Mouse (Mus musculus) CH12.LX (cell line): ENCODE results near the gene Ctsh. TPM values are rescaled to one million over a fixed set of nuclear protein-coding genes. Genes with fewer than 3 reads are reported as not detected.

ENCODE experiments used
- DNase-seq: peaks from one replicate; pipeline ENCODE4 v3.0.0-alpha.2; 2013; ENCODE audit errors: extremely low read depth
- H3K27ac ChIP-seq: 2 replicates; pipeline ENCODE4 v1.5.1; 2012; ENCODE audit warnings: low read depth, mild to moderate bottlenecking, control low read depth, moderate library complexity; ENCODE audit not compliant: insufficient read depth
- H3K27me3 ChIP-seq: replicated peaks from 2 replicates; pipeline ENCODE3; 2012; ENCODE audit warnings: inconsistent platforms
- H3K36me3 ChIP-seq, 2 experiments: replicated peaks in 1 of 2; 2 replicates each; pipeline versions ENCODE3 to v1.6.1; 2012; ENCODE audit warnings: inconsistent platforms in 1 of 2, low read length in 1 of 2, mild to moderate bottlenecking in 1 of 2, mixed read lengths in 1 of 2, moderate library complexity in 1 of 2; ENCODE audit not compliant: control insufficient read depth in 1 of 2, insufficient read depth in 1 of 2
- H3K4me1 ChIP-seq, 2 experiments: 2 replicates each; pipeline ENCODE4 v1.6.1; 2012; ENCODE audit warnings: inconsistent platforms in 1 of 2, moderate library complexity in 1 of 2; ENCODE audit not compliant: insufficient read depth in 2 of 2, control insufficient read depth in 1 of 2
- H3K4me2 ChIP-seq: 2 replicates; pipeline ENCODE4 v1.6.1; 2012; ENCODE audit warnings: low read depth, mild to moderate bottlenecking, control low read depth; ENCODE audit not compliant: poor library complexity, insufficient read depth, severe bottlenecking
- H3K4me3 ChIP-seq, 3 experiments: fragments of 150-350 bp in 1 of 3; sonication (generic) in 1 of 3; replicated peaks in 1 of 3; 2 replicates each; pipeline versions ENCODE3 to v1.5.1; 2011 to 2012; ENCODE audit warnings: low read depth in 2 of 3, low read length in 2 of 3, mild to moderate bottlenecking in 2 of 3, moderate library complexity in 2 of 3, control low read depth in 1 of 3, improper control_type of control experiment in 1 of 3, inconsistent platforms in 1 of 3, mixed read lengths in 1 of 3; ENCODE audit not compliant: poor library complexity in 1 of 3
- H3K79me2 ChIP-seq: replicated peaks from 2 replicates; pipeline ENCODE4 v1.6.1; 2012; ENCODE audit warnings: mild to moderate bottlenecking, moderate library complexity; ENCODE audit not compliant: control insufficient read depth, poor library complexity, insufficient read depth, severe bottlenecking; ENCODE audit errors: extremely low read depth
- H3K9ac ChIP-seq: 2 replicates; pipeline ENCODE4 v1.6.1; 2012; ENCODE audit warnings: low read depth, mild to moderate bottlenecking, control low read depth, moderate library complexity; ENCODE audit not compliant: insufficient read depth
- H3K9me3 ChIP-seq: replicated peaks from 2 replicates; pipeline ENCODE3; 2012; ENCODE audit warnings: low read length, inconsistent platforms, mixed read lengths
- CHD1 ChIP-seq: IDR thresholded peaks from 2 replicates; pipeline ENCODE4 v1.6.1; 2012; ENCODE audit warnings: low read depth, low read length, improper control_type of control experiment, inconsistent platforms
- CTCF ChIP-seq, 2 experiments: IDR thresholded peaks in 1 of 2; conservative IDR thresholded peaks in 1 of 2; 2 replicates each; pipeline ENCODE4 v1.5.1; 2011 to 2012; ENCODE audit warnings: low read depth in 2 of 2, low read length in 2 of 2, improper control_type of control experiment in 1 of 2, inconsistent platforms in 1 of 2, mild to moderate bottlenecking in 1 of 2, moderate library complexity in 1 of 2
- E2F4 ChIP-seq: IDR thresholded peaks from 2 replicates; pipeline ENCODE4 v1.6.1; 2011; ENCODE audit warnings: low read depth, low read length, improper control_type of control experiment; ENCODE audit not compliant: insufficient replicate concordance
- EP300 ChIP-seq: IDR thresholded peaks from 2 replicates; pipeline ENCODE4 v1.6.1; 2011; ENCODE audit warnings: low read length, improper control_type of control experiment
- GABPA ChIP-seq: IDR thresholded peaks from 2 replicates; pipeline ENCODE4 v1.6.1; 2012; ENCODE audit warnings: low read depth, low read length, improper control_type of control experiment, inconsistent platforms; ENCODE audit not compliant: insufficient replicate concordance
- JUND ChIP-seq: conservative IDR thresholded peaks from 2 replicates; pipeline ENCODE4 v1.6.1; 2011; ENCODE audit warnings: low read depth, low read length, improper control_type of control experiment
- KAT2A ChIP-seq: IDR thresholded peaks from 2 replicates; pipeline ENCODE4 v1.6.1; 2012; ENCODE audit warnings: low read length, improper control_type of control experiment, inconsistent platforms; ENCODE audit not compliant: insufficient replicate concordance
- MAX ChIP-seq: IDR thresholded peaks from 2 replicates; pipeline ENCODE4 v1.6.1; 2011; ENCODE audit warnings: low read length, improper control_type of control experiment
- MAZ ChIP-seq: IDR thresholded peaks from 2 replicates; pipeline ENCODE4 v1.6.1; 2012; ENCODE audit warnings: low read depth, mild to moderate bottlenecking, inconsistent platforms, low read length, improper control_type of control experiment, moderate library complexity
- MEF2A ChIP-seq: IDR thresholded peaks from 2 replicates; pipeline ENCODE4 v1.6.1; 2014; ENCODE audit warnings: low read depth, mild to moderate bottlenecking, inconsistent platforms, low read length, improper control_type of control experiment, borderline replicate concordance
- MXI1 ChIP-seq: IDR thresholded peaks from 2 replicates; pipeline ENCODE4 v1.6.1; 2011; ENCODE audit warnings: mild to moderate bottlenecking, low read depth, low read length, improper control_type of control experiment
- NELFE ChIP-seq: IDR thresholded peaks from 2 replicates; pipeline ENCODE4 v1.6.1; 2011; ENCODE audit warnings: low read depth, low read length, improper control_type of control experiment
- NRF1 ChIP-seq: IDR thresholded peaks from 2 replicates; pipeline ENCODE4 v1.6.1; 2014; ENCODE audit warnings: low read depth, mild to moderate bottlenecking, inconsistent platforms, low read length, improper control_type of control experiment, moderate library complexity
- RAD21 ChIP-seq: IDR thresholded peaks from 2 replicates; pipeline ENCODE4 v1.6.1; 2011; ENCODE audit warnings: low read depth, mild to moderate bottlenecking, low read length, improper control_type of control experiment, moderate library complexity
- RCOR1 ChIP-seq: conservative IDR thresholded peaks from 2 replicates; pipeline ENCODE4 v1.6.1; 2012; ENCODE audit warnings: low read depth, mild to moderate bottlenecking, inconsistent platforms, low read length, improper control_type of control experiment
- SMC3 ChIP-seq: IDR thresholded peaks from 2 replicates; pipeline ENCODE4 v1.6.1; 2011; ENCODE audit warnings: low read depth, low read length, improper control_type of control experiment
- USF2 ChIP-seq: conservative IDR thresholded peaks from 2 replicates; pipeline ENCODE4 v1.6.1; 2011; ENCODE audit warnings: low read depth, low read length, improper control_type of control experiment
- ZC3H11A ChIP-seq: IDR thresholded peaks from 2 replicates; pipeline ENCODE4 v1.6.1; 2012; ENCODE audit warnings: low read depth, mild to moderate bottlenecking, inconsistent platforms, low read length, improper control_type of control experiment
- ZKSCAN1 ChIP-seq: IDR thresholded peaks from 2 replicates; pipeline ENCODE4 v1.6.1; 2012; ENCODE audit warnings: low read depth, inconsistent platforms, low read length, improper control_type of control experiment, borderline replicate concordance
- ZMIZ1 ChIP-seq: IDR thresholded peaks from 2 replicates; pipeline ENCODE4 v1.6.1; 2012; ENCODE audit warnings: low read depth, mild to moderate bottlenecking, inconsistent platforms, low read length, improper control_type of control experiment
- ZNF384 ChIP-seq: IDR thresholded peaks from 2 replicates; pipeline ENCODE4 v1.6.1; 2012; ENCODE audit warnings: low read depth, low read length, improper control_type of control experiment, inconsistent platforms
- dilution Hi-C: fragments of 300-500 bp; cut with MboI; formaldehyde crosslinking; loops from 2 replicates; pipeline ENCODE4 v1.14.3; 2020; ENCODE audit warnings: low sequenced_read_pairs; ENCODE audit not compliant: extremely low pct_unique_long_range_greater_than_20kb, extremely low pct_ligation_motif_present
- in situ Hi-C: fragments of 300-500 bp; cut with MboI; formaldehyde crosslinking; loops from 3 replicates; pipeline ENCODE4 v1.14.3; 2019; ENCODE audit warnings: low sequenced_read_pairs, low pct_ligation_motif_present, low pct_unique_long_range_greater_than_20kb, mixed read lengths
- polyA plus RNA-seq: library from polyadenylated mRNA; unstranded; fragments of >175 nt; gene quantifications from 2 replicates; pipeline ENCODE4 v1.2.1, GENCODE M21; 2012; ENCODE audit warnings: low read depth; ENCODE audit not compliant: insufficient read length
- total RNA-seq, 2 experiments: library from RNA; depleted of rRNA; stranded (reverse); fragments of 300-350 nt in 1 of 2; fragments of >200 nt in 1 of 2; gene quantifications; 2 replicates each; pipeline ENCODE4 v1.2.3; 2012 to 2014

The Ctsh gene
- total and polyA plus RNA-seq, 3 experiments: 133 to 316 (median 256) TPM

DNA sequence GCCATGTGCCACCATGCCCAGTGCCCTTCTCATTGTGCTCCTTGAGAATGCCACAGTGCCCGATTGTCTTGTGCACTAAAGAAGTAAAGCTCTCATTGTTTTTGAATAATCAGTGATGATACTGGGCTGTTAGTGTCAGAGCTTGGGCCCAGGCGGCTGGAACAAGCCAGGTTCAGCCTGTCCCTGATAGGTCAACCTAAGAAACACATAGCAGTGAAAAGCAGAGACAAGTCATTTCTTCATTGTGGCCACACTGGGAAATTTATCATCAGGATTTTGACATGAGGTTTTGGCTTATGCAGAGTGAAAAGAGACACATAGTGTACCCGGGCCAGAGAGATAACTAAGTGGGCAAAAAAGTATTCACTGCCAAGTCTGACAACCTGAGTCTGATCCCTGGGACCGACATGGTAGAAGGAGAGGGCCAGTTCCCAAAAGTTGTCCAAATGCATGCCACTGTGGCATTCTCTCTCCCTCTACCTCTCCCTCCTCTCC is 68.3 kb downstream of the Ctsh start:
- no peaks in the 10 kb centered on the region for H3K36me3 ChIP-seq
- peaks cover 0 to 9% of the 10 kb centered on the region in 2 experiments; a peak in 3 of 4 replicates for H3K4me1 ChIP-seq
- TF ChIP-seq MAZ (no peak), EP300 (no peak), SMC3 (no peak), USF2 (no peak), ZKSCAN1 (no peak), MEF2A (no peak), MAX (no peak), CTCF (conservative IDR thresholded peaks at IDR 0.05 in 1 of 2, IDR thresholded peaks at IDR 0.05 in 1 of 2; ENCODE audit: low read depth in 2 of 2, low read length in 2 of 2) (no peak), KAT2A (no peak), NELFE (no peak), JUND (no peak), MXI1 (no peak), ZC3H11A (no peak), CHD1 (no peak), RCOR1 (no peak), NRF1 (no peak), ZNF384 (no peak), RAD21 (no peak), E2F4 (no peak), ZMIZ1 (no peak)
- TF ChIP-seq, all 38 proteins: peak for 0
- Histone ChIP-seq H3K79me2 (no peaks in the 10 kb centered on the region), H3K27ac (no peak overlapping the region), H3K9ac (no peak overlapping the region), H3K4me2 (no peak overlapping the region), H3K27me3 (no peaks in the 10 kb centered on the region), H3K9me3 (no peaks in the 10 kb centered on the region), H3K4me3 (no peak overlapping the region)
- in situ Hi-C loops: no loop called here
- no peak for DNase-seq
- dilution Hi-C loops: no loop called here

DNA sequence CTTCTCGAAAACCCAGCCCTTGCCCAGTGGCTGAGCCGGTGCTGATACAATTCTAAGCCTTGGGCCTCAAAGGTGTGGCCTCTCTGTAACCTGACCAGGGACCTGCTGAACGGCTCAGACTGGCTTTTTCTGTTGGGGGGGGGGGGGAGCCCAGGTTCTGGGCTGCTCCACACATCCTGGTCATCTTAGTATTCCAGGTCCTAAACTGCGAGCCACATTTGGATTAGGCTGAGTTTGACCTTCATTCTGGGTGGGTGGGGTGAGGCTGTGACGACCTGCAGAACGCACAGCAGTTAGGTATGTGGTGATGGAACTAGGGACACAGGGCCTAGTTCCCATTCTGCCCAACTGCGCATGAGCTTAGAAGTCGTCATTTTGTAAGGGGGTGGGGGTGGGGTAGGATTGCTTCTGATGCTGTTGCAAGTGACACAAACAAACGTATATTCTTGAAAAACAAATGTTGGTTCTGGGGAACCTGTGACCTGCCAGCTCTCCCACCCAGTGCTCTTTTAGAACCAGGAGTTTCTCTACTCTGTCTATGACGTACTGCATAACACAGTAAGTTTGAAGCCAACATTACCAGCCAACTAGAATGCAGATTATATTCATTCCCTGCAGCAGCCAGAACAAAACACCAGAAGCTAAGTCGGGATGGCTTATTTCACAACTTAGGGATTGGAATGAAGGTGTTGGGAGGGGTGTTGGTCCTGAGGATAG is 70.4 kb downstream of the Ctsh start:
- H3K4me3 ChIP-seq: no peak overlapping the region
- H3K27me3 ChIP-seq: no peaks in the 10 kb centered on the region
- H3K36me3 ChIP-seq: no peaks in the 10 kb centered on the region
- no peaks in the 10 kb centered on the region for H3K9me3 ChIP-seq
- H3K9ac ChIP-seq: no peak overlapping the region
- no peak overlapping the region for H3K4me2 ChIP-seq
- H3K27ac ChIP-seq: no peak overlapping the region
- dilution Hi-C loops: no loop called here
- H3K79me2 ChIP-seq: no peaks in the 10 kb centered on the region
- DNase-seq: no peak
- TF ChIP-seq CHD1: no peak
- no peak for TF ChIP-seq GABPA
- peaks cover 0 to 10% of the 10 kb centered on the region in 2 experiments; a peak in 3 of 4 replicates for H3K4me1 ChIP-seq
- in situ Hi-C loops: no loop called here
